Mouse (Mus musculus): ENCODE data around the gene Ext2. TPM values are rescaled to one million over a fixed set of nuclear protein-coding genes. Genes with fewer than 3 reads are reported as not detected.

Ext2 gene
- total and polyA plus RNA-seq, 2 experiments from 2014 or later = 34.9 to 70.3 TPM

- H3K9me3 ChIP-seq (ENCODE audit: low read length) = no peaks in the 10 kb centered on the region
- no peak overlapping the region for H3K4me3 ChIP-seq (ENCODE audit: low read length)
- ATAC-seq = 0 out of 2 replicates have a peak, but pooled peaks have one; percentile 22
- no peak for TF ChIP-seq CTCF (IDR thresholded peaks at IDR 0.05; ENCODE audit: low read depth)
- H3K27ac ChIP-seq = 0 out of 2 replicates have a peak overlapping the region, but pooled peaks have one; percentile 20
- H3K9ac ChIP-seq (replicated peaks; ENCODE audit: low read length) = 0 out of 2 replicates have a peak overlapping the region, but pooled peaks have one; percentile 13
- DNase-seq (ENCODE audit: low spot score) = peak; percentile 47
- peaks cover 11% of the 10 kb centered on the region for H3K4me1 ChIP-seq (ENCODE audit: insufficient read depth, low read length)
- 45% methylated on average over 16 of the region's 16 CpGs for WGBS
- H3K27me3 ChIP-seq (ENCODE audit: insufficient read depth, low read length) = no peaks in the 10 kb centered on the region
- H3K36me3 ChIP-seq (ENCODE audit: insufficient read depth, low read length) = no peaks in the 10 kb centered on the region
- H3K4me2 ChIP-seq (ENCODE audit: low read depth, low read length) = no peak overlapping the region
Measured at GRCm38 (mm10) chr2:93779081-93779896, 43.1 kb downstream of the Ext2 start.

DNA sequence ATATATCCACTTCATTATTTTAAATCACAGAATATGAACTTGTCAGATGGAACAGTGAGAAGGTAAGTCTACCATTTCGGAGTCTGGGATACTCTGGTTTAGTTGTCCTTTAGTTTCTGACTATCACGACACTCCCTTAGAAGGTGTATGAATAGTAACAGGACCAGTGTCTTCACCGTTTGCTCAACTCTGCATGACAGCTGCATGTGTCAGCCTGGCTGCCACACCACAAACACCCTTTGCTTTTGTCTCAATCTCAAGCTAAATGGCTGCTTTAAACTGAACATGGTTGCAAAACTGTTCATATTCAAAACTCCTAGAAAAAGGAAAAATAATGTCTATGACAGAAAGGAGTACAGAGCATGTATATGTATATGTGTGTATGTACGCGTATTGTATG, 43.8 kb downstream of the Ext2 start:
- peaks cover 11% of the 10 kb centered on the region; the same call in 1 of the 2 replicates for H3K4me1 ChIP-seq (ENCODE audit: insufficient read depth, low read length)
- 78% methylated on average over 5 of the region's 5 CpGs for WGBS
- TF ChIP-seq CTCF (IDR thresholded peaks at IDR 0.05; ENCODE audit: low read depth) = no peak
- H3K4me2 ChIP-seq (ENCODE audit: low read depth, low read length) = no peak overlapping the region
- H3K36me3 ChIP-seq (ENCODE audit: insufficient read depth, low read length) = no peaks in the 10 kb centered on the region
- ATAC-seq (no peak), DNase-seq (ENCODE audit: low spot score) (no peak)
- no peak overlapping the region for H3K4me3 ChIP-seq (ENCODE audit: low read length)
- H3K9ac ChIP-seq (replicated peaks; ENCODE audit: low read length) = no peak overlapping the region
- no peaks in the 10 kb centered on the region for H3K27me3 ChIP-seq (ENCODE audit: insufficient read depth, low read length)
- no peak overlapping the region for H3K27ac ChIP-seq
- no peaks in the 10 kb centered on the region for H3K9me3 ChIP-seq (ENCODE audit: low read length)

- TF ChIP-seq CTCF (IDR thresholded peaks at IDR 0.05; ENCODE audit: low read depth) = no peak
- ATAC-seq (no peak), DNase-seq (ENCODE audit: low spot score) (no peak)
- Histone ChIP-seq H3K27ac (no peak overlapping the region), H3K4me1 (ENCODE audit: insufficient read depth, low read length) (peaks cover 11% of the 10 kb centered on the region; the same call in 1 of the 2 replicates), H3K4me2 (ENCODE audit: low read depth, low read length) (no peak overlapping the region), H3K27me3 (ENCODE audit: insufficient read depth, low read length) (no peaks in the 10 kb centered on the region), H3K9ac (replicated peaks; ENCODE audit: low read length) (no peak overlapping the region), H3K36me3 (ENCODE audit: insufficient read depth, low read length) (no peaks in the 10 kb centered on the region), H3K4me3 (ENCODE audit: low read length) (no peak overlapping the region), H3K9me3 (ENCODE audit: low read length) (no peaks in the 10 kb centered on the region)
- 81% methylated on average over 4 of the region's 4 CpGs for WGBS
Measured at GRCm38 (mm10) chr2:93777056-93777430, 45.3 kb downstream of the Ext2 start.

GRCm38 (mm10) chr2:93776267-93777055, 45.9 kb downstream of the Ext2 start:
- no peaks in the 10 kb centered on the region for H3K27me3 ChIP-seq (ENCODE audit: insufficient read depth, low read length)
- TF ChIP-seq CTCF (IDR thresholded peaks at IDR 0.05; ENCODE audit: low read depth) = no peak
- DNase-seq (ENCODE audit: low spot score) (no peak), ATAC-seq (no peak)
- H3K9me3 ChIP-seq (ENCODE audit: low read length) = no peaks in the 10 kb centered on the region
- no peak overlapping the region for H3K4me2 ChIP-seq (ENCODE audit: low read depth, low read length)
- no peak overlapping the region for H3K4me3 ChIP-seq (ENCODE audit: low read length)
- H3K4me1 ChIP-seq (ENCODE audit: insufficient read depth, low read length) = peaks cover 11% of the 10 kb centered on the region; the same call in 1 of the 2 replicates
- H3K36me3 ChIP-seq (ENCODE audit: insufficient read depth, low read length) = no peaks in the 10 kb centered on the region
- no peak overlapping the region for H3K9ac ChIP-seq (replicated peaks; ENCODE audit: low read length)
- WGBS = 85% methylated on average over 7 of the region's 7 CpGs
- H3K27ac ChIP-seq = no peak overlapping the region

GRCm38 (mm10) chr2:93775431-93775830, 46.9 kb downstream of the Ext2 start:
- Histone ChIP-seq H3K4me2 (ENCODE audit: low read depth, low read length) (no peak overlapping the region), H3K4me1 (ENCODE audit: insufficient read depth, low read length) (peaks cover 11% of the 10 kb centered on the region; the same call in 1 of the 2 replicates), H3K9ac (replicated peaks; ENCODE audit: low read length) (no peak overlapping the region), H3K4me3 (ENCODE audit: low read length) (no peak overlapping the region), H3K9me3 (ENCODE audit: low read length) (no peaks in the 10 kb centered on the region), H3K27ac (no peak overlapping the region), H3K36me3 (ENCODE audit: insufficient read depth, low read length) (no peaks in the 10 kb centered on the region), H3K27me3 (ENCODE audit: insufficient read depth, low read length) (no peaks in the 10 kb centered on the region)
- 59% methylated on average over 4 of the region's 4 CpGs for WGBS
- ATAC-seq = no peak
- TF ChIP-seq CTCF (IDR thresholded peaks at IDR 0.05; ENCODE audit: low read depth) = no peak
- DNase-seq (ENCODE audit: low spot score) = no peak

- Histone ChIP-seq H3K36me3 (ENCODE audit: insufficient read depth, low read length) (no peaks in the 10 kb centered on the region), H3K4me3 (ENCODE audit: low read length) (no peak overlapping the region), H3K4me2 (ENCODE audit: low read depth, low read length) (no peak overlapping the region), H3K9ac (replicated peaks; ENCODE audit: low read length) (no peak overlapping the region), H3K9me3 (ENCODE audit: low read length) (no peaks in the 10 kb centered on the region), H3K27me3 (ENCODE audit: insufficient read depth, low read length) (no peaks in the 10 kb centered on the region), H3K27ac (no peak overlapping the region), H3K4me1 (ENCODE audit: insufficient read depth, low read length) (peaks cover 11% of the 10 kb centered on the region; the same call in 1 of the 2 replicates)
- ATAC-seq (no peak), DNase-seq (ENCODE audit: low spot score) (no peak)
- TF ChIP-seq CTCF (IDR thresholded peaks at IDR 0.05; ENCODE audit: low read depth) = no peak
- WGBS = 63% methylated on average over 5 of the region's 5 CpGs
Measured at GRCm38 (mm10) chr2:93774946-93775345, 47.4 kb downstream of the Ext2 start.

All from hindbrain, postnatal 0 days (tissue).